Mouse (Mus musculus): ENCODE measurements around the gene Cox5a.
A peak's percentile ranks its signal among the peaks of the same experiment; 100 is the strongest.

Cox5a gene

DNA sequence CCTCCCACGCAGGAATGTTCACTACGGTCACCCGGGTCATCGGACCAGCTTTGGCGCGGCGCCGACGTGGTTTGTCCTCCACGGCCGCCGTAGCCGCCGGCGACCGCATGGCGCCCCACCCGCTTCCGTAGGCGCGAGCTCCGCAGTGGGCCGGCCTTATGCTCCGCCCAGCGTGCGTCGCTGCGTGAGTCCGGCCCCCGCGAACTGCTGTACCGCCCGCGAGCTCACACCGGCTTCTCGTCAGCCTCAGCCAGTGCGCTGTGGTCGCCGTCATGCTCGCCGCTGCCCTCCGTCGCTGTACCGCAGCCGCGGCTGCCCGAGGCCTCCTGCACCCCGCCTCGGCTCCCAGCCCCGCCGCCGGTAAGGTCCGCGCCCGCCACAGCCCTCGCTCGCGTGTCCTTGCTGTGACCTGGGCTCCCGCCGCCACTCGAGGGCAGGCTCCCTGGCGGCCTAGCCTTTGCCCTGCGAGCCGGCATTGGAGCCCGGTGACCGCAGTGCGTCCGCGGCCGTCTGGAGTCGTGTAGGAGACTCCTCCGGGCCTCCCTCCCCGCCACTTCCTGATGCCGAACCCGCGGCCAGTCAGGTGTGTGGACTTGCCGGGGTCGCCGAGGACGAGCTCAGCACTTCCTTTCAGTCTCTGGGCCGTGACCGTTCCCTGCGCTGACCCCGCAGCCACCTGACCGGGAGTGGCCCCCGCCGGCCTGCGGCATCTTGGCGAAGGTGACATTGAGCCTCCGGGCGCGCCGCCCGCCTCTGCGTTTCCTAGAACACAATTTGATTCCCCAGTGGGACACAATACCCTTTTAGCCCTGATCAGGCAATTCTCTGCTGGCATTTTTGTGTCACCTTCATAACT lies at the start of gene Cox5a:
Gene Cox5a, plus strand, starts transcription at position 219 of the 856 bp plus-strand sequence.
- peak; percentile 92 to 94 for DNase-seq (ENCODE audit: low spot score in 2 of 2)

- DNase-seq (ENCODE audit: low spot score in 2 of 2): peak; percentile 87 to 93
Observed at GRCm38 (mm10) chr9:57485774-57486173, 35.3 kb upstream of the Cox5a start.

GRCm38 (mm10) chr9:57487807-57488206 lies 33.3 kb upstream of the Cox5a start:
- no peak for DNase-seq (ENCODE audit: low spot score in 2 of 2)

GRCm38 (mm10) chr9:57493532-57493931 lies 27.5 kb upstream of the Cox5a start:
- DNase-seq (ENCODE audit: low spot score in 2 of 2): no peak

GRCm38 (mm10) chr9:57494970-57495369 lies 26.1 kb upstream of the Cox5a start:
- DNase-seq (ENCODE audit: low spot score in 2 of 2): no peak

DNA sequence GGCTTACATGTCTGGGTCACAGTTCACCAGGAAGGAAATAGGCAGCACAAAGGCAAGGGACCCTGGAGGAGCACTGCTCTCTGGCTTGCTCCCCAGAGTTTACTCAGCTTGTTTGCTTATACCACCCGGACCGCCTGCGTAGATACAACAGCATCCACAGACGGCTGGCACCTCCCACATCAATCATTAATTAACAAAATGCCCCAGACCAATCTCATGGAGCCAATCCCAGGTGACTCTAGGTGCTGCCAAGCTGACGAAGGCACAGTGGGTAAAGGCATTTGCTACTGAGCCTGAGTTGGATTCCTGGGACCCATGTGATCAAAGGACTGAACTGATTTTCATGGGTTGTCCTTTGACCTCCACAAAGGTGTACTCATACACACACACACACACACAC lies 23.8 kb upstream of the Cox5a start:
- DNase-seq (ENCODE audit: low spot score in 2 of 2): no peak

DNA sequence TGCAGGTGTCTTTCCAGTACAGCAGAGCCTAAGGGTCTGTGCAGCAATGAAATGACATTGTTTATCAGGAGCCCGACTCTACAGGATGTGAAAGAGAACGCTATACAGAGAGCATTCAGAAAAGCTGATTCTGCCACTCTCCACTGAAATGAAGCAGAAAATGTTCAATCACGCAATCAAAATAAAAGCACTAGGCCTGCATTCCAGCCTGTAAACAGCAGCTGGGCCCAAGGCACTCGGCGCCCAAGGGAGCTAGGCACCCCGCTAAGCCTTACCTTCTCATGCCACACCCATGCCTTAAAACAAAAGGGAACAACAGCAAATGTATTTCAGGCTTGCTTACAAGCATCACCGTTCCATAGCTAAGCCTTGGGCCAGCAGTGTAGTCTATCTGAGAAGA lies 22.5 kb upstream of the Cox5a start:
- no peak for DNase-seq (ENCODE audit: low spot score in 2 of 2)

GRCm38 (mm10) chr9:57501452-57501851 lies 19.6 kb upstream of the Cox5a start:
- DNase-seq (ENCODE audit: low spot score in 2 of 2): peak; percentile 49 to 59

GRCm38 (mm10) chr9:57501861-57502260 lies 19.2 kb upstream of the Cox5a start:
- DNase-seq (ENCODE audit: low spot score in 2 of 2): peak; percentile 54 to 61

GRCm38 (mm10) chr9:57502911-57503621 lies 18.0 kb upstream of the Cox5a start:
- DNase-seq (ENCODE audit: low spot score in 2 of 2): peak; percentile 48 to 50

DNA sequence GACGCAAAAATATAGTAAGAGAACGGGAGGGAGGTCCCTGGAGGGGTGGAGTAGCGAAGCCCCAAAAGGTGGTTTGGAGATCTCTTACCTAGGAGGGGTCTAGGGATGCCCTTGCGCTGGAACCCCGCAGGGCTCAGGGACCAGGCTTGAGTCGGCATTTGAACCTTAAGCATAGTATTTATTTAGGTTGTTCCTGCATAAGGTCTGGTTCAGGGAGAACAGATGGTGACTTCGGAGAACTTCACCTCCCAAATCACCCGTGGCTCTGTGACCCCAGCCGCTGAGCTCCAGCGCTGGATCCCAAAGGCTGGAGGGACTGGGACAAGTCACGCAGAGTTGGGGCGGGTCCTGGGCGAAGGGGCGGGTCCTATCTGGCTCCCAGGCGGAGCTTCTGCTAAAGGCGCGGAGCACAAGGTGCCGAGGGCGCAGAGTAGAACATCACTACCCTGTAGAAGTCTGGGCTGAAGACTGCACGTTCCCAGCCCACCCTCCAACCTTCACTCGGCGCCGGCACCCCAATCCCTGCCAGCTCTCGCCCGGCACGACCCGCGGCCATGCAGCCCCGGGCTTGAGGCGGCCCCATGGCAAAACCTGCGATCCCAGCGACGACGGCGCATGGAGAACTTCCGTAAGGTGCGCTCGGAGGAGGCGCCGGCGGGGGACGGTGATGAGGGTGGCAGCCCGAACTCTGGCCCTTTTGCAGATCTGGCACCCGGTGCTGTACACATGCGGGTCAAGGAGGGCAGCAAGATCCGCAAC lies 17.3 kb upstream of the Cox5a start, which contains the start of gene Rpp25:
Gene Rpp25, plus strand, starts transcription at position 405 of the 759 bp plus-strand sequence.
- DNase-seq (ENCODE audit: low spot score in 2 of 2): peak; percentile 38 to 55

- peak; percentile 53 to 55 for DNase-seq (ENCODE audit: low spot score in 2 of 2)
Observed at GRCm38 (mm10) chr9:57504381-57504700, 16.7 kb upstream of the Cox5a start.

DNA sequence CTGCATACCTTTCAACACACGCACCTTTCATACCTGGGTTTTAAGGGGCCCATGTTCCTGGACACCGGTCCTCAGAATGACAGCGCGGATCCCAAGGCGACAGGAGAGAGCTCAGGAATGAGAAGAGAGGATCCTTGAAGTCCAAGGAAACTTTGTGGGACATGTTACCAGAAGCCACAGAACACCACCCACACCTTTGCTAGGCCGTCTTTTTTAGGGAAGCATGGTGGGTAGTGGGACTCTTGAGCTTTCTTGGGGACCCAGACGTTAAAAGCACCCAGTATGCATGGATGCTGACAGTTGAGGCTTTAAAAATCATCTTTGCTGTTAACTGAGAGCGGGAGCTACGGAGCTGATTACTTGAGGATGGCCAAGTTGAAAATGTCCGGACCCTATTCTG lies 16.2 kb upstream of the Cox5a start:
- no peak for DNase-seq (ENCODE audit: low spot score in 2 of 2)

DNA sequence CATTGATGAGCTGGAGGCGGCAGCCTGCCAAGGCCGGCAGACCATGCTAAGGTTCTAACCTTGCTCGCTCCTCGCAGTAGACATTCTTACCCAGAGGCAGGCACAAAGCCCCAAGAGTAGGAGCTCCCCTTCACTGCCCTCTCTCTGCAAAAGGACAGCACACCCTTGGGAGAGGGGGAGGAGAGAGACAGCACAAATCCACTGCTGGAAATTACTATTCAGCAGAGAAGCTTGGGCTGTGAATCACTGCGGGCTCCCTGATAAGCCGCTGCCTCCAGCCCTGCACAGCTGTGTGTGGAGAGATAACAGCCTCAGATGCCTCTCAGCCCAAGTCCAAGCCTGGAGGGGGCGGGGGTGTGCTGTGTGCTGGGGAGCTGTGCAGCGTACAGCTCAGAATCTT lies 15.4 kb upstream of the Cox5a start:
- DNase-seq (ENCODE audit: low spot score in 2 of 2): peak; percentile 62

DNA sequence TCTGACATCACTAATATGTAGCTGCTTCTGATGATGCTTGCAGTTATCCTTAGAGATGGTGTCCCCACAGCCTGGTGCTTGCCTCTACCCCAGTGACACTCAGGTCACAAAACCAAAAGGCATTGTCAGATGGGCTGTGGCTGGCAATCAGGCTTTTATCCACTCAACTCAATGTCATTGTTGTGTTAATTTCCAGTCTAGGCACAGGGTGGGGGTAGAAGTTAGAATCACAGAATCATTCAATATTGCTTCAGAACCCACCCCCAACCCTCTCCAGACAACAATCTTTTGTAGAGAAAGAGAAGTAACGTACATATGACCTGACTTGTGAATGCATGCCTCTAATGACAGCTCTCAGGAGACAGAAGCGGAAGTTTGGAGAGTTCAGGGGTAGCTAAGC lies 10.5 kb upstream of the Cox5a start:
- no peak for DNase-seq (ENCODE audit: low spot score in 2 of 2)

DNA sequence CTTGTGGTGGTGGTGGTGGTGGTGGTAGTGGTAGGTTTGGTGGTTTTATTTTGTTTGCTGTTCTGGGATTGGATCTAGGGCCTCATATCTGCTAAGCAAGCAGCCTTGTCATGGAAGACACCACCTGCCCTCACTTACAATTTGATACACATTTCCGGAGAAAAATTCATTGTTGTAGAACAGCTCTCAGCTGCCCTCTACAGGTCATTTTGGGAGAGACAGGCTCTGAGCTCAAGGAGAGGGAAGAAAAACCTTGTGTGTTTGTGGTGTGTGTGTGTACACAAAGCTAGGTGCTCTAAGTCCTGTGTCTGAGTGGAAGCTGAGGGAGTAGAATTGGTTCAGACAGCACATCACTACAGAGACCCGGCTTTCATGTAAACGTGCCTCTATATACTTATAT lies 4.0 kb upstream of the Cox5a start:
- DNase-seq (ENCODE audit: low spot score in 2 of 2): peak; percentile 73 to 77

DNA sequence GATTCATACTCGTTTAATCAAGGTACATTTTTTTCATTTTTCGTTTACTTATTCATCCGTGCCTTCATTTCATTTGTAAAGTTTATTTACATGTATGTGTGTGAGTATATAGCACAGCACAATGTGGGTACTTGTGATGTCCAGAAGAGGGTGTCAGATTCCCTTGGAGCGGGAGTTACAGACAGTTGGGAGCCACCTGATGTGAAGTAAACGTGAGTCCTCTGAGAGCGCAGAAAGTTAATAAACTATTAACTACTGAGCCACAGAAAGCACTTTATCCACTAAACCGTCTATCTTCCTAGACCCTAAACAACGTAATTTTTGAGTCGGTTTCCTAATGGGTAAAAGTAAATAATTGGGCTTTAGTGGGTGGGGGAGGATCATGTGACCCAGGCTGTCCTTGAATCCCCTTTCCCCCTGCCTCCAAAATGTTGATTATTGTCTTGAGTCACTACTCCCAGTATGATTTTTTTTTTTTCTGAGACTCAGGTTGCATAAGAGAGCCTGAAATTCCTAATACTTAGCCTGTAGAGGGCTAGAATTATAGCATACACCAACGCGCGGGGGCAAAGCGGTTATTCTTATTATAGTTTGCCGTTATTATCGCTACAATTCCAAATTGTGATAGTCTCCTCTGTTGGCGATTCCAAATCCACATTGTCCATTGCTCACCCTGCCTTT lies 559 bp upstream of the Cox5a start:
- no peak for DNase-seq (ENCODE audit: low spot score in 2 of 2)

- DNase-seq (ENCODE audit: low spot score in 2 of 2): no peak
Observed at GRCm38 (mm10) chr9:57522114-57522860, 1.2 kb downstream of the Cox5a start.

DNA sequence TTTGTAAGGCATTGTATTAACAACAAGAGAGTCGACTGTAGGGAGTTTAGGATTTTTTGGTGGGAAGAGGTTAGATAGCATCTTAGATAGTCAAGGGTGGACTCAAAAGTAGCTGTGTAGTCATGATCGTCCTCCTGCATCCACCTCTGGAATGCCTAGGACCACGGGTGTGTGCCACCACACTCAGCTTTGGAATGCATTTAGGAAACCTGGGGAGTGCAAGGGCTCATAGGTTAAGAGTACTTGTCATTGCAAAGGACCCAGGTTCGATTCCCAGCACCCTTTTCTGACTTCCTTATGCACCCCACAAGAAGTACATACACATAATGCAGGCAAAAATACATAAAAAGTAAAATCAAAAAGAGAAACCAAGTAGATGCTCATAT lies 1.8 kb downstream of the Cox5a start:
- no peak for DNase-seq (ENCODE audit: low spot score in 2 of 2)

DNA sequence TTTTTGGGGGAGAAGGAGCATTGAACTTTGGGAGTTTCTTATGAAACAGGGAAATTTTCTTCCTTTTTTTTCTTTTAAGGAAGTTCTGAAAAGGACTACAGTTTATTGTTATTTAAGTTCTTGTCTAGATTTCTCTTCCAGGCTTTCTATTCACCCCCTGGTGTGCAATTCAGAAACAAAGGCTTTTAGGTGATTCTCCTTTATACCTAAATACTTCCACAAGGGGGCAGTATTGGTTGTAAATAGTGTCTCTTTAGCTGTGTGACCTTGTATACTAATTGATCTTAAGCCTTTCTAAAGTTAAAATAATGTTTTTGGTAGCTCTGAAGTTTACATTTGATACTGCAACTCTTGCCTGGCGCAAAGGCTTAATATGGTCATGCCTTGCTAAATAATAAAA lies 2.7 kb downstream of the Cox5a start:
- DNase-seq (ENCODE audit: low spot score in 2 of 2): no peak

DNA sequence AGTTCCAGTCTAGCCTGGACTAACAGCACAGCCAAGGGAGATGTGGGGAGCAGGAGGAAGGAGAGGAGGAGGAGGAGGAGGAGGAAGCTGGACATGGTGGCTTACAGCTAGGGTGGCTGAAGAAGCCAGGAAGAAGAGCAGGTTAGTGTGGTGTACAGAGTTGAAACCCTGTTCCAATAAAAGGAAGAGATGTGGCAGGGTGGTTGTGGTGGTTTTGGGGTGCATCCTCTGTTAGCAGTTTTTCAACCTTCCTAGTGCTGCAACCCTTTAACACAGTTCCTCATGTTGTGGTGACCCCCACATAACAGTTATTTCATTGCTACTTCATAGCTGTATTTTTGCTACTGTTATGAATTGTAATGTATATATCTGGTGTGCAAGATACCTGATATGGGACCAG lies 3.4 kb downstream of the Cox5a start:
- DNase-seq (ENCODE audit: low spot score in 2 of 2): no peak

All from right cerebral cortex, adult 2 months (tissue).